Mouse (Mus musculus) embryo, embryonic 11 days (tissue): ENCODE results near the gene Orai1.

ENCODE experiments used
- DNase-seq: peaks from one replicate; pipeline ENCODE4 v3.0.0-alpha.2; 2015

The Orai1 gene

GRCm38 (mm10) chr5:123075576-123076418, 60.9 kb downstream of the Orai1 start:
- DNase-seq, result peak; percentile 95

- peak; percentile 75 for DNase-seq
Observed at GRCm38 (mm10) chr5:123076419-123077281, 61.8 kb downstream of the Orai1 start.

- no peak for DNase-seq
Observed at GRCm38 (mm10) chr5:123079568-123079967, 64.7 kb downstream of the Orai1 start.

GRCm38 (mm10) chr5:123080041-123080440, 65.2 kb downstream of the Orai1 start:
- peak; percentile 29 for DNase-seq
